Mouse (Mus musculus) embryonic facial prominence, embryonic 13.5 days (tissue): Measurements from ENCODE around the gene Tmem95. TPM values are rescaled to one million over a fixed set of nuclear protein-coding genes. Genes with fewer than 3 reads are reported as not detected.

ENCODE experiments used
- ATAC-seq: fragments of 200-750 bp; cut with Nextera tagmentation; 2 replicates; pipeline ENCODE4 v1.8.0; 2017; ENCODE audit warnings: low read depth; ENCODE audit not compliant: insufficient number of reproducible peaks, insufficient read depth, low FRiP score, low TSS enrichment
- H3K27ac ChIP-seq: fragments of 300-500 bp; sonication (generic); 2 replicates; pipeline ENCODE4 v1.5.1; 2015; ENCODE audit warnings: moderate library complexity, mild to moderate bottlenecking, inconsistent platforms
- H3K27me3 ChIP-seq: fragments of 300-500 bp; sonication (generic); 2 replicates; pipeline ENCODE4 v1.6.1; 2015; ENCODE audit warnings: mild to moderate bottlenecking, inconsistent platforms
- H3K36me3 ChIP-seq: fragments of 300-500 bp; sonication (generic); 2 replicates; pipeline ENCODE4 v1.6.1; 2015; ENCODE audit warnings: mild to moderate bottlenecking, inconsistent platforms
- H3K4me1 ChIP-seq: fragments of 300-500 bp; sonication (generic); 2 replicates; pipeline ENCODE4 v1.6.1; 2015; ENCODE audit warnings: inconsistent platforms
- H3K4me2 ChIP-seq: fragments of 300-500 bp; sonication (generic); 2 replicates; pipeline ENCODE4 v1.6.1; 2015; ENCODE audit warnings: moderate library complexity, mild to moderate bottlenecking, inconsistent platforms
- H3K4me3 ChIP-seq: fragments of 300-500 bp; sonication (generic); 2 replicates; pipeline ENCODE4 v1.5.1; 2015; ENCODE audit warnings: mild to moderate bottlenecking, inconsistent platforms
- H3K9ac ChIP-seq: fragments of 300-500 bp; sonication (generic); 2 replicates; pipeline ENCODE4 v1.6.1; 2015; ENCODE audit warnings: mild to moderate bottlenecking, inconsistent platforms
- H3K9me3 ChIP-seq: fragments of 300-500 bp; sonication (generic); 2 replicates; pipeline ENCODE4 v1.6.1; 2016; ENCODE audit warnings: inconsistent platforms
- WGBS: fragments of 180-500 bp; shearing (Covaris S2); methylation state at CpG from one replicate; pipeline ENCODE4 v1.1.7; 2015; ENCODE audit warnings: mixed read lengths; 5-methylcytosine and 5-hydroxymethylcytosine counted together
- microRNA-seq: library from miRNA; unstranded; fragments of <30 nt; microRNA quantifications from one replicate; pipeline ENCODE4, GENCODE M21; 2016
- polyA plus RNA-seq: library from polyadenylated mRNA; unstranded; fragments of >200 nt; fragmentation: Nextera tagmentation; extraction: Ambion mirVana; gene quantifications from 2 replicates; pipeline ENCODE4 v1.2.1, GENCODE M21; 2015

The Tmem95 gene
- polyA plus RNA-seq, 1 experiment from 2014 or later: not detected

- under 1% methylated on average over 46 of the region's 52 CpGs for whole genome bisulfite sequencing
- Histone ChIP-seq H3K4me2 (peak overlapping the region; percentile 92), H3K36me3 (peaks cover 20% of the 10 kb centered on the region), H3K9me3 (no peaks in the 10 kb centered on the region), H3K4me1 (peaks cover 45% of the 10 kb centered on the region), H3K9ac (peak overlapping the region; percentile 84), H3K4me3 (peak overlapping the region; percentile 80), H3K27me3 (no peaks in the 10 kb centered on the region), H3K27ac (peak overlapping the region; percentile 95)
- no peak for ATAC-seq
Measured at GRCm38 (mm10) chr11:69836703-69837576, 40.9 kb downstream of the Tmem95 start.

- H3K27me3 ChIP-seq: no peaks in the 10 kb centered on the region
- H3K9ac ChIP-seq: peak overlapping the region; percentile 84
- no peaks in the 10 kb centered on the region for H3K9me3 ChIP-seq
- H3K4me3 ChIP-seq: peak overlapping the region; percentile 80
- H3K36me3 ChIP-seq: peaks cover 29% of the 10 kb centered on the region
- H3K4me2 ChIP-seq: peak overlapping the region; percentile 92
- ATAC-seq: no peak
- no peak overlapping the region for H3K27ac ChIP-seq
- H3K4me1 ChIP-seq: peaks cover 50% of the 10 kb centered on the region
- 0% methylated on average over 4 of the region's 4 CpGs for WGBS
Measured at GRCm38 (mm10) chr11:69835966-69836335, 41.9 kb downstream of the Tmem95 start.

GRCm38 (mm10) chr11:69835326-69835965, 42.4 kb downstream of the Tmem95 start:
- peak overlapping the region; percentile 51; the same call in 1 of the 2 replicates for H3K27ac ChIP-seq
- H3K4me3 ChIP-seq: peak overlapping the region; percentile 80
- peaks cover 50% of the 10 kb centered on the region for H3K4me1 ChIP-seq
- no peaks in the 10 kb centered on the region for H3K27me3 ChIP-seq
- H3K36me3 ChIP-seq: peaks cover 31% of the 10 kb centered on the region
- ATAC-seq: no peak
- H3K9me3 ChIP-seq: no peaks in the 10 kb centered on the region
- peak overlapping the region; percentile 84 for H3K9ac ChIP-seq
- peak overlapping the region; percentile 92 for H3K4me2 ChIP-seq
- 10% methylated on average over 9 of the region's 9 CpGs for WGBS

GRCm38 (mm10) chr11:69834001-69834549, 43.7 kb downstream of the Tmem95 start:
- H3K27me3 ChIP-seq: no peaks in the 10 kb centered on the region

GRCm38 (mm10) chr11:69833554-69833953, 44.3 kb downstream of the Tmem95 start:
- Histone ChIP-seq H3K4me3 (peak overlapping the region; percentile 80), H3K9me3 (no peaks in the 10 kb centered on the region), H3K27me3 (no peaks in the 10 kb centered on the region), H3K27ac (peak overlapping the region; percentile 51; the same call in 1 of the 2 replicates), H3K36me3 (peaks cover 41% of the 10 kb centered on the region), H3K4me2 (peak overlapping the region; percentile 92), H3K4me1 (peaks cover 46% of the 10 kb centered on the region), H3K9ac (peak overlapping the region; percentile 84)
- WGBS: 60% methylated on average over 8 of the region's 8 CpGs
- ATAC-seq: no peak

More at GRCm38 (mm10) chr11:69834001-69834549, 43.7 kb downstream of the Tmem95 start:
- WGBS: 8% methylated on average over 35 of the region's 48 CpGs
- Histone ChIP-seq H3K36me3 (peaks cover 36% of the 10 kb centered on the region), H3K4me3 (peak overlapping the region; percentile 80), H3K4me2 (peak overlapping the region; percentile 92), H3K9ac (peak overlapping the region; percentile 84), H3K27ac (peak overlapping the region; percentile 51), H3K9me3 (no peaks in the 10 kb centered on the region), H3K4me1 (peaks cover 49% of the 10 kb centered on the region)
- ATAC-seq: no peak

- Histone ChIP-seq H3K4me2 (no peak overlapping the region), H3K27me3 (no peaks in the 10 kb centered on the region), H3K36me3 (peaks cover 86% of the 10 kb centered on the region), H3K4me3 (no peak overlapping the region), H3K9me3 (no peaks in the 10 kb centered on the region), H3K9ac (no peak overlapping the region), H3K4me1 (peaks cover 17% of the 10 kb centered on the region), H3K27ac (no peak overlapping the region)
- ATAC-seq: no peak
- 72% methylated on average over 5 of the region's 5 CpGs for WGBS
Measured at GRCm38 (mm10) chr11:69828832-69829231, 49.0 kb downstream of the Tmem95 start.

Small RNA genes lying within 50 kb of the gene (microRNA-seq; reads per million reads assigned to microRNA genes)
- not detected for gene Mir6924

Other genes with a start within 250 kb of the Tmem95 start
- 36.6 and 44.1 TPM in 2 replicates for gene Fxr2, start 245.0 kb downstream of the Tmem95 start, polyA plus RNA-seq
- gene Sox15, start 222.7 kb downstream of the Tmem95 start, polyA plus RNA-seq: 0.41 and 0.63 TPM in 2 replicates
- 54.3 and 74.9 TPM in 2 replicates for gene Mpdu1, start 215.4 kb downstream of the Tmem95 start, polyA plus RNA-seq
- gene Cd68, start 211.9 kb downstream of the Tmem95 start, polyA plus RNA-seq: 11.4 and 11.9 TPM in 2 replicates
- 514 and 625 TPM in 2 replicates for gene Eif4a1, start 205.6 kb downstream of the Tmem95 start, polyA plus RNA-seq
- gene Senp3, start 195.9 kb downstream of the Tmem95 start, polyA plus RNA-seq: 119 and 122 TPM in 2 replicates
- gene Tnfsf13, start 192.2 kb downstream of the Tmem95 start, polyA plus RNA-seq: 0.21 and 0.39 TPM in 2 replicates
- 5.7 and 6.4 TPM in 2 replicates for gene Tnfsf12, start 182.2 kb downstream of the Tmem95 start, polyA plus RNA-seq
- 2.8 and 3.8 TPM in 2 replicates for gene Tnfsfm13, start 181.9 kb downstream of the Tmem95 start, polyA plus RNA-seq
- gene Polr2a, start 119.4 kb downstream of the Tmem95 start, polyA plus RNA-seq: 27.3 and 31.3 TPM in 2 replicates
- not detected in 2 replicates for gene Slc35g3, start 116.0 kb downstream of the Tmem95 start, polyA plus RNA-seq
- 3.5 and 4.8 TPM in 2 replicates for gene Zbtb4, start 112.1 kb downstream of the Tmem95 start, polyA plus RNA-seq
- 5.4 and 5.7 TPM in 2 replicates for gene Chrnb1, start 82.1 kb downstream of the Tmem95 start, polyA plus RNA-seq
- gene Fgf11, start 76.2 kb downstream of the Tmem95 start, polyA plus RNA-seq: 3.6 TPM in 2 replicates
- 4.0 and 4.7 TPM in 2 replicates for gene Tmem102, start 72.4 kb downstream of the Tmem95 start, polyA plus RNA-seq
- gene Gm39566, start 62.7 kb downstream of the Tmem95 start, polyA plus RNA-seq: not detected in 2 replicates
- gene Spem2, start 59.6 kb downstream of the Tmem95 start, polyA plus RNA-seq: not detected in 2 replicates
- gene Spem1, start 55.8 kb downstream of the Tmem95 start, polyA plus RNA-seq: 0.26 TPM in 1 of 2 replicates, not detected in the other
- 14.1 and 15.2 TPM in 2 replicates for gene Nlgn2, start 40.2 kb downstream of the Tmem95 start, polyA plus RNA-seq
- 358 and 423 TPM in 2 replicates for gene Tmem256, start 39.5 kb downstream of the Tmem95 start, polyA plus RNA-seq
- 145 and 154 TPM in 2 replicates for gene Plscr3, start 31.6 kb downstream of the Tmem95 start, polyA plus RNA-seq
- 4.9 and 5.3 TPM in 2 replicates for gene Tnk1, start 19.3 kb downstream of the Tmem95 start, polyA plus RNA-seq
- 3.8 and 4.4 TPM in 2 replicates for gene Kctd11, start 3.4 kb upstream of the Tmem95 start, polyA plus RNA-seq
- gene Acap1, start 17.5 kb upstream of the Tmem95 start, polyA plus RNA-seq: 0.74 and 1.6 TPM in 2 replicates
- 14.8 and 15.6 TPM in 2 replicates for gene 2810408A11Rik, start 23.0 kb upstream of the Tmem95 start, polyA plus RNA-seq
- 12.3 and 12.6 TPM in 2 replicates for gene Neurl4, start 23.1 kb upstream of the Tmem95 start, polyA plus RNA-seq
- 79.5 and 85.5 TPM in 2 replicates for gene Gps2, start 35.9 kb upstream of the Tmem95 start, polyA plus RNA-seq
- 1,558 and 1,689 TPM in 2 replicates for gene Eif5a, start 43.9 kb upstream of the Tmem95 start, polyA plus RNA-seq
- gene Ybx2, start 57.8 kb upstream of the Tmem95 start, polyA plus RNA-seq: 7.5 and 10.2 TPM in 2 replicates
- gene Slc2a4, start 70.2 kb upstream of the Tmem95 start, polyA plus RNA-seq: 33.3 and 33.5 TPM in 2 replicates
- gene Cldn7, start 86.8 kb upstream of the Tmem95 start, polyA plus RNA-seq: 30.3 and 34.9 TPM in 2 replicates
- 30.0 and 30.9 TPM in 2 replicates for gene Ctdnep1, start 103.1 kb upstream of the Tmem95 start, polyA plus RNA-seq
- gene Elp5, start 104.5 kb upstream of the Tmem95 start, polyA plus RNA-seq: 125 and 127 TPM in 2 replicates
- 511 and 542 TPM in 2 replicates for gene Gabarap, start 113.1 kb upstream of the Tmem95 start, polyA plus RNA-seq
- gene Phf23, start 117.8 kb upstream of the Tmem95 start, polyA plus RNA-seq: 87.8 and 93.3 TPM in 2 replicates
- 55.0 and 56.8 TPM in 2 replicates for gene Dvl2, start 122.6 kb upstream of the Tmem95 start, polyA plus RNA-seq
- gene Acadvl, start 137.4 kb upstream of the Tmem95 start, polyA plus RNA-seq: 78.2 and 82.3 TPM in 2 replicates
- 13.1 and 13.5 TPM in 2 replicates for gene Dlg4, start 138.9 kb upstream of the Tmem95 start, polyA plus RNA-seq
- gene Asgr1, start 176.1 kb upstream of the Tmem95 start, polyA plus RNA-seq: 0.24 and 0.47 TPM in 2 replicates
- not detected in 2 replicates for gene Asgr2, start 214.6 kb upstream of the Tmem95 start, polyA plus RNA-seq